Mouse (Mus musculus) Muller cell, postnatal 12 days (primary cell): ENCODE data around the gene Col4a3.

Experiments
- DNase-seq: peaks from one replicate; pipeline ENCODE4 v3.0.0-alpha.2; 2015; ENCODE audit errors: inconsistent ontology term

The Col4a3 gene

DNA sequence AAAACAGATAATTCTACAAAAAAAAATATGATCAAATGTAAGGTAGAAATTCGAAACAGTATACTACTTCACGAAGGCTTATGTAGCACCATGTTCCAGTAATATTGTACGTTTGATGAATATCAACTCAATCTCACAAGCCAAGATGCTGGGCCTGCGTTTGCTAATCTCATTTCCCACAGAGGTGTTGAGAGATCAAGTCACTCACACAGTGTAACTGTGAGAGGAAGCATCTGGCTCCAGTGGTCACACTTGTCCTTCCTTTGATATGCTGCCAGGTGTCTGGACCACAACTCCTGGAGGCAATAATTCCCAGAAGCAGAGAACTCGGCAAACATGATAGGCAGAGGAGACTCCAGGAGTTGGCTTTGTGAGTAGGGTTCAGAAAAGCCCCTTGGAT is 99.6 kb downstream of the Col4a3 start:
- no peak for DNase-seq

- no peak for DNase-seq
Observed at GRCm38 (mm10) chr1:82686866-82687265, 100.1 kb downstream of the Col4a3 start.

DNA sequence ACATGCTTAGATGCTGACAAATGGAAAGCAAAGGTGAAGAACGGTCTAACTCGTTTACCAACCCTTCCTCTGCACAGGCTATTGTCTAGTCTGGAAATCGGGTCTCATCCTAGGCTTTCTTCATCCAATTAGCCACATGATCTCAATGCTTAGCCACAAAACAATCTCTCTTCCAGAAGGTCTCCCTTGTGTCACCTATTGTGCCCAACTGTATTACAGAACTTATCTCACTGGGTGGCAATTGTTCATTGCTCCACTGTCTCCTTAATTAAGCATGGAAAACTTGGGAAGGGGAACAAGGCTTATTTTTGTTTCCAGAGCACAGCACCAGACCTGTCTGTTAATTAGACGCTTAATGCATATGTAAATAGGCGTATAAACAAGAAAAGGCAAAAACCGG is 101.2 kb downstream of the Col4a3 start:
- DNase-seq = peak; percentile 17

GRCm38 (mm10) chr1:82695915-82696314 is 109.2 kb downstream of the Col4a3 start:
- DNase-seq = peak; percentile 31

GRCm38 (mm10) chr1:82717816-82718512 is 131.2 kb downstream of the Col4a3 start:
- no peak for DNase-seq

GRCm38 (mm10) chr1:82724339-82725025 is 137.8 kb downstream of the Col4a3 start, which contains the start of gene Mff:
Mff (plus strand) TSS chr1:82724890.
- DNase-seq = peak; percentile 94

DNA sequence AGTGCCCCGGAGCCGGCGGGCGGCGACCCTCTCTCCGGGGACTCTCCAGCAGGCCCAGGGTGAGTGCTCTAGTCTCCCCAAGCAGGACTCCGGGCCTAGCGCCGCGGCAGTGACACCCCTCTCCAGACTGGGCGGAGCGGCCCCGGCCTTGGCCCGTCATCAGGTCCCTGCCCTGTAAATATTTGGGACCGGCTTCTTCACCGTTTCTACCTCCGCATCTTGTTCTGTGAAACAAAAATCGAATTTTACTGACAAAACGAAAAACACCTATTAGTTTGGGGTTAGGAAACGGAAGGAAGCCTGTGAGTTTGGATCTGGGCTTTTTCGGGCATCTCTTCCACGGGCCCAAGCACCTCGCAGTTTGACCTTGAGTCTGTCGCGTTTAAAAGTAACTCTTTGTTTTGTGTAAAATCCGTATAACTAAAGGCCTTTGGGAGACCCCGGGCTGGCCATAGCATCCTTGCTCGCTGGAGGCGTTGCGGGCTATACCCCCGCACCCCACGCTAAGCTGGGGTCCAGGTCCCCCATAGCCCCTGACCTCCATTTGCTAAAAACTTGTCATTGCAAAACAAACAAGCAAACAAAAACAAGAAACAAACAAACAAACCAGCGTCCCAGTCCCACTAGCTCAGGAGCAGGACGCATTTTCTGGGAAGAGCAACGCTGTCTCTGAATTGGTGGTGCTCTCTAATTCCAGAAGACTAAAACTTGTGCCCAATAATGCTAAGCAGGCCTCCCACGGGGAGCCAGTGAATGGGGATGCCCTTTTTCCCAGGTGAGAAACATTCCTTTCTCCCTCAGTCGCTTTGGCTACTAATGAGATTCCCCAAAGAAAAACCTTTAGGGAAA is 138.5 kb downstream of the Col4a3 start:
- DNase-seq = peak; percentile 94

DNA sequence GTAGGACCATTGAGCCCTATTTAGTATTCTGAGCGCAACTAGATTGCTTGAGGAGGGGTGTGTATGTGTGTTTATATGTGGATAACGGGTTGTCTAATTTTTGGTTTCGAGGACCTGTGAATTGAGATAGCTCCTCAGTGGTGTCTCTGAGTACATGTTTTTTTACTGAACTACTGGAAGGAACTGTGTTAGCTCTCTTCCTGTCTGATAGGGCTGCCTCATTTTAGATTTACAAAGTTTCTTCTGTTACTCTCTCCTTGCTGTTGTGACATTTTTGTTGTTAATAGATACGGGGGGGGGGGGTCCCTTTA is 139.1 kb downstream of the Col4a3 start:
- DNase-seq = no peak

GRCm38 (mm10) chr1:82726482-82726881 is 139.8 kb downstream of the Col4a3 start:
- no peak for DNase-seq

GRCm38 (mm10) chr1:82733357-82733756 is 146.6 kb downstream of the Col4a3 start:
- DNase-seq = no peak

DNA sequence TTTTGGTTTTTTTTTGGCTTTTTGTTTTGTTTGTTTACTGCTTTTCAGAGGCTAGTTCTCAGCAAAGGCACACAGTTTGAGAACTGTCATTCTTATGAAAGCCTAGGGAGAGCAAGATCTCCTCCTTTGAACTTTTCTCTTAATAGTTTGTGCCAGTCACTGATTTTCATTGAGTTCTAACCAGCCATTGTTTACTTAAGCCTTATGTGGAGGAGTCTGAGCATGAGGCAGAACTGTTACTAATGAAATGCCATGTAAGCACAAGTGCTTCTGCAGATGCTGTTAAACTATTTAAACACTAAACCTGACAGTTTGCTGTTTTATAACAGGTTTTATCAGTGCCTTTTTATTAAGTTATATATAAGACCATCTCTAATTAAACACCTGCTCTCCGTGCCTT is 151.3 kb downstream of the Col4a3 start:
- no peak for DNase-seq

- no peak for DNase-seq
Observed at GRCm38 (mm10) chr1:82741539-82741938, 154.8 kb downstream of the Col4a3 start.

- DNase-seq = no peak
Observed at GRCm38 (mm10) chr1:82743962-82744361, 157.2 kb downstream of the Col4a3 start.

- no peak for DNase-seq
Observed at GRCm38 (mm10) chr1:82746408-82746807, 159.7 kb downstream of the Col4a3 start.

GRCm38 (mm10) chr1:82747714-82748452 is 161.2 kb downstream of the Col4a3 start:
- DNase-seq = no peak

- no peak for DNase-seq
Observed at GRCm38 (mm10) chr1:82759520-82759919, 172.8 kb downstream of the Col4a3 start.

GRCm38 (mm10) chr1:82761454-82762169 is 174.9 kb downstream of the Col4a3 start:
- DNase-seq = no peak

GRCm38 (mm10) chr1:82762274-82762673 is 175.6 kb downstream of the Col4a3 start:
- no peak for DNase-seq

DNA sequence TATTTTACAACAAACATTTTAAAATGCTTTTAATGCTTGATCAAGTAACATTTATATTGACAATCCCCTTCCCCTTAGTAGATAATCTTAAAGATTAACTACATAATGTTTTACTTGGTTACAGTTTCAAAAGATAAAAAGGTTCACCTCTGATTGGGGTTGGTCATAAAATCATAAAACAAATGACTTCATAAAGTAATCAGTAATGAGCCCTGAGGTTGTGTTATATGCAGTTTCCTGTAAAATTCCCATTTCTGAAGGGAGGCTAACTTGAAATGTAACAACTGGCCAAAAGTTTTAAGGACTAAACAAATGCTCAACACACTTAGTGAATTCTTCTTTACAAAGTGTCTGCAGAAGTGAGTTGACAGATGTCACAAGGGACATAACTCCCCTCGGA is 179.5 kb downstream of the Col4a3 start:
- DNase-seq = no peak

DNA sequence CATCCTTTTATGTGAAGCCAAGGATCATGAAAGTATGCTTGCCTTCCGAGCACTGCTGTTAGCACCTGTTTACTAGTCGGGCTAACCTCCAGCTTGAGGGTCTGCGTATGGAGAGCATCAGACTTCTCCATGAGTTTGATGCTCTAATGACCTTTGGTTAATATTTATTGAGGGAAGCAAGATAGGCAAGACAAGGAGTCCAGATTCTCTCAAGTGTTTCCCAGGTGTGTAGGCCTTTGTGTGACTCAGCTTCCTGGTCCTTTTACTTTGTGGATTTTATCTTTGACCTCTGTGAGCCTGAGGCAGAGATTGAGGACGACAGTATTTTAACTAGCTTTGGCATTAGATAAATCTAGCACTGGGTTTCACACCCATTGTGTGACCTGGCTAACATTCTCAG is 179.9 kb downstream of the Col4a3 start:
- no peak for DNase-seq

DNA sequence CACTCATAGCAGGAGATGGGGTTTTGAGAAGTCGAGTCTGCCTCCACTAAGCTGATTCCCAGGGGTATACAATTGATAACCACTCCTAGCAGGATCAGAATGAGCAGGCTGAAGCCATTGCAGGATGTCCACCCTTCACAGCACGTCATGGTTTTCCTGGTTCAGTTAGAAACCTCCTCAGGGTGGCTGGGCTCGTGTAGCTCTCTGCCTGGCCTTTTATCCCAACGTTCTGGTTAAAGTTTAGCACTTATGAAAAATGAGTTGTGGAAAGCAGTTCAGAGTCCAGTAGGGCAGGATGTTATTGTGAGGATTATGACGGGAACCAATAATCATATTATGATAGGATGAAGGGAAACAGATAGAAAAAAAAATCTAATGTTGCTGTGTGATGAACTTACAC is 181.5 kb downstream of the Col4a3 start, which contains the start of gene Tm4sf20:
Gene Tm4sf20 (minus strand): TSS at position 193 of the 400 bp plus-strand sequence.
- DNase-seq = no peak
